Mouse (Mus musculus): ENCODE measurements at regions not wholly inside any gene's neighbourhood (a gene's known extent, or its start where the extent isn't known, plus 50 kb on each side); places are given as distances from the start of the nearest gene placed in this dataset.

GRCm38 (mm10) chr11:55974224-55974875 is 66.5 kb downstream of the Nmur2 start:
- 39% methylated on average over 10 of the region's 10 CpGs for WGBS
- no peaks in the 10 kb centered on the region for H3K4me1 ChIP-seq (ENCODE audit: control insufficient read depth, insufficient read depth, low read length)
- H3K9me3 ChIP-seq (ENCODE audit: control insufficient read depth, low read length): no peaks in the 10 kb centered on the region
- H3K9ac ChIP-seq (ENCODE audit: low read depth, low read length): no peak overlapping the region
- no peak for ATAC-seq (ENCODE audit: low FRiP score, low TSS enrichment)
- no peak overlapping the region for H3K4me2 ChIP-seq (replicated peaks; ENCODE audit: low read depth, low read length)
- no peak overlapping the region for H3K27ac ChIP-seq (ENCODE audit: low read depth, low read length)
- H3K27me3 ChIP-seq (ENCODE audit: control insufficient read depth, insufficient read depth, low read length): no peaks in the 10 kb centered on the region
- no peaks in the 10 kb centered on the region for H3K36me3 ChIP-seq (ENCODE audit: control insufficient read depth, insufficient read depth, low read length)
- no peak overlapping the region for H3K4me3 ChIP-seq (ENCODE audit: low read length)

GRCm38 (mm10) chr11:55966580-55966979 is 74.2 kb downstream of the Nmur2 start:
- Histone ChIP-seq H3K4me2 (replicated peaks; ENCODE audit: low read depth, low read length) (no peak overlapping the region), H3K4me1 (ENCODE audit: control insufficient read depth, insufficient read depth, low read length) (no peaks in the 10 kb centered on the region), H3K4me3 (ENCODE audit: low read length) (no peak overlapping the region), H3K9me3 (ENCODE audit: control insufficient read depth, low read length) (no peaks in the 10 kb centered on the region; the same call in 1 of the 2 replicates), H3K27ac (ENCODE audit: low read depth, low read length) (no peak overlapping the region), H3K9ac (ENCODE audit: low read depth, low read length) (no peak overlapping the region), H3K36me3 (ENCODE audit: control insufficient read depth, insufficient read depth, low read length) (no peaks in the 10 kb centered on the region), H3K27me3 (ENCODE audit: control insufficient read depth, insufficient read depth, low read length) (no peaks in the 10 kb centered on the region)
- no peak for ATAC-seq (ENCODE audit: low FRiP score, low TSS enrichment)

- Histone ChIP-seq H3K27me3 (ENCODE audit: control insufficient read depth, insufficient read depth, low read length) (no peaks in the 10 kb centered on the region), H3K36me3 (ENCODE audit: control insufficient read depth, insufficient read depth, low read length) (no peaks in the 10 kb centered on the region), H3K9me3 (ENCODE audit: control insufficient read depth, low read length) (no peaks in the 10 kb centered on the region), H3K4me2 (replicated peaks; ENCODE audit: low read depth, low read length) (no peak overlapping the region), H3K4me1 (ENCODE audit: control insufficient read depth, insufficient read depth, low read length) (no peaks in the 10 kb centered on the region), H3K9ac (ENCODE audit: low read depth, low read length) (no peak overlapping the region), H3K27ac (ENCODE audit: low read depth, low read length) (no peak overlapping the region), H3K4me3 (ENCODE audit: low read length) (no peak overlapping the region)
- no peak for ATAC-seq (ENCODE audit: low FRiP score, low TSS enrichment)
- 23% methylated on average over 1 of the region's 1 CpGs for WGBS
Measured at GRCm38 (mm10) chr11:55958372-55958771, 82.4 kb downstream of the Nmur2 start.

GRCm38 (mm10) chr11:55957355-55957754 is 83.5 kb downstream of the Nmur2 start:
- Histone ChIP-seq H3K9me3 (ENCODE audit: control insufficient read depth, low read length) (no peaks in the 10 kb centered on the region), H3K27me3 (ENCODE audit: control insufficient read depth, insufficient read depth, low read length) (no peaks in the 10 kb centered on the region), H3K9ac (ENCODE audit: low read depth, low read length) (no peak overlapping the region), H3K4me1 (ENCODE audit: control insufficient read depth, insufficient read depth, low read length) (no peaks in the 10 kb centered on the region), H3K4me2 (replicated peaks; ENCODE audit: low read depth, low read length) (no peak overlapping the region), H3K4me3 (ENCODE audit: low read length) (no peak overlapping the region), H3K27ac (ENCODE audit: low read depth, low read length) (no peak overlapping the region), H3K36me3 (ENCODE audit: control insufficient read depth, insufficient read depth, low read length) (no peaks in the 10 kb centered on the region)
- WGBS: 83% methylated on average over 2 of the region's 2 CpGs
- ATAC-seq (ENCODE audit: low FRiP score, low TSS enrichment): no peak

- Histone ChIP-seq H3K4me1 (ENCODE audit: control insufficient read depth, insufficient read depth, low read length) (no peaks in the 10 kb centered on the region), H3K36me3 (ENCODE audit: control insufficient read depth, insufficient read depth, low read length) (no peaks in the 10 kb centered on the region), H3K4me2 (replicated peaks; ENCODE audit: low read depth, low read length) (no peak overlapping the region), H3K9me3 (ENCODE audit: control insufficient read depth, low read length) (no peaks in the 10 kb centered on the region), H3K27me3 (ENCODE audit: control insufficient read depth, insufficient read depth, low read length) (no peaks in the 10 kb centered on the region), H3K9ac (ENCODE audit: low read depth, low read length) (no peak overlapping the region), H3K4me3 (ENCODE audit: low read length) (no peak overlapping the region), H3K27ac (ENCODE audit: low read depth, low read length) (no peak overlapping the region)
- WGBS: 13% methylated on average over 2 of the region's 2 CpGs
- no peak for ATAC-seq (ENCODE audit: low FRiP score, low TSS enrichment)
Measured at GRCm38 (mm10) chr11:55953696-55954095, 87.1 kb downstream of the Nmur2 start.

- H3K4me1 ChIP-seq (ENCODE audit: control insufficient read depth, insufficient read depth, low read length): no peaks in the 10 kb centered on the region
- no peak for ATAC-seq (ENCODE audit: low FRiP score, low TSS enrichment)
- no peak overlapping the region for H3K4me2 ChIP-seq (replicated peaks; ENCODE audit: low read depth, low read length)
- no peaks in the 10 kb centered on the region for H3K27me3 ChIP-seq (ENCODE audit: control insufficient read depth, insufficient read depth, low read length)
- no peak overlapping the region for H3K9ac ChIP-seq (ENCODE audit: low read depth, low read length)
- H3K36me3 ChIP-seq (ENCODE audit: control insufficient read depth, insufficient read depth, low read length): no peaks in the 10 kb centered on the region
- no peak overlapping the region for H3K27ac ChIP-seq (ENCODE audit: low read depth, low read length)
- no peaks in the 10 kb centered on the region for H3K9me3 ChIP-seq (ENCODE audit: control insufficient read depth, low read length)
- 58% methylated on average over 3 of the region's 3 CpGs for WGBS
- H3K4me3 ChIP-seq (ENCODE audit: low read length): no peak overlapping the region
Measured at GRCm38 (mm10) chr11:55949596-55949995, 91.2 kb downstream of the Nmur2 start.

- Histone ChIP-seq H3K9ac (ENCODE audit: low read depth, low read length) (no peak overlapping the region), H3K4me3 (ENCODE audit: low read length) (no peak overlapping the region), H3K4me1 (ENCODE audit: control insufficient read depth, insufficient read depth, low read length) (no peaks in the 10 kb centered on the region), H3K36me3 (ENCODE audit: control insufficient read depth, insufficient read depth, low read length) (no peaks in the 10 kb centered on the region), H3K27ac (ENCODE audit: low read depth, low read length) (no peak overlapping the region), H3K4me2 (replicated peaks; ENCODE audit: low read depth, low read length) (no peak overlapping the region), H3K9me3 (ENCODE audit: control insufficient read depth, low read length) (no peaks in the 10 kb centered on the region), H3K27me3 (ENCODE audit: control insufficient read depth, insufficient read depth, low read length) (no peaks in the 10 kb centered on the region)
- ATAC-seq (ENCODE audit: low FRiP score, low TSS enrichment): no peak
- 9% methylated on average over 9 of the region's 9 CpGs for WGBS
Measured at GRCm38 (mm10) chr11:55946629-55947240, 94.1 kb downstream of the Nmur2 start.

GRCm38 (mm10) chr11:55946028-55946427 is 94.8 kb downstream of the Nmur2 start:
- ATAC-seq (ENCODE audit: low FRiP score, low TSS enrichment): no peak
- Histone ChIP-seq H3K4me1 (ENCODE audit: control insufficient read depth, insufficient read depth, low read length) (no peaks in the 10 kb centered on the region), H3K4me2 (replicated peaks; ENCODE audit: low read depth, low read length) (no peak overlapping the region), H3K9ac (ENCODE audit: low read depth, low read length) (no peak overlapping the region), H3K4me3 (ENCODE audit: low read length) (no peak overlapping the region), H3K27ac (ENCODE audit: low read depth, low read length) (no peak overlapping the region), H3K9me3 (ENCODE audit: control insufficient read depth, low read length) (no peaks in the 10 kb centered on the region), H3K27me3 (ENCODE audit: control insufficient read depth, insufficient read depth, low read length) (no peaks in the 10 kb centered on the region), H3K36me3 (ENCODE audit: control insufficient read depth, insufficient read depth, low read length) (no peaks in the 10 kb centered on the region)
- WGBS: 60% methylated on average over 3 of the region's 3 CpGs

GRCm38 (mm10) chr11:55939983-55940382 is 100.8 kb downstream of the Nmur2 start:
- H3K4me1 ChIP-seq (ENCODE audit: control insufficient read depth, insufficient read depth, low read length): no peaks in the 10 kb centered on the region
- H3K27me3 ChIP-seq (ENCODE audit: control insufficient read depth, insufficient read depth, low read length): no peaks in the 10 kb centered on the region
- no peak overlapping the region for H3K9ac ChIP-seq (ENCODE audit: low read depth, low read length)
- H3K9me3 ChIP-seq (ENCODE audit: control insufficient read depth, low read length): no peaks in the 10 kb centered on the region
- no peak overlapping the region for H3K4me2 ChIP-seq (replicated peaks; ENCODE audit: low read depth, low read length)
- H3K36me3 ChIP-seq (ENCODE audit: control insufficient read depth, insufficient read depth, low read length): no peaks in the 10 kb centered on the region
- no peak overlapping the region for H3K27ac ChIP-seq (ENCODE audit: low read depth, low read length)
- 85% methylated on average over 2 of the region's 2 CpGs for WGBS
- H3K4me3 ChIP-seq (ENCODE audit: low read length): no peak overlapping the region
- no peak for ATAC-seq (ENCODE audit: low FRiP score, low TSS enrichment)
